Mouse (Mus musculus) embryonic facial prominence, embryonic 15.5 days (tissue): Measurements from ENCODE around the gene Ovgp1. TPM values are rescaled to one million over a fixed set of nuclear protein-coding genes. Genes with fewer than 3 reads are reported as not detected.
A peak's percentile ranks its signal among the peaks of the same experiment; 100 is the strongest.
"Not testable (repeated sequence)": the region's sequence is repeated elsewhere in the genome, so short reads cannot be mapped to it uniquely, and the experiment has no call there.

ENCODE experiments used
- ATAC-seq: fragments of 200-750 bp; cut with Nextera tagmentation; 2 replicates; pipeline ENCODE4 v1.8.0; 2017; ENCODE audit warnings: low read depth, moderate TSS enrichment; ENCODE audit not compliant: insufficient number of reproducible peaks, low FRiP score, low TSS enrichment
- H3K27ac ChIP-seq: fragments of 300-500 bp; sonication (generic); replicated peaks from 2 replicates; pipeline ENCODE4 v1.5.1; 2015; ENCODE audit warnings: mild to moderate bottlenecking, inconsistent platforms
- H3K27me3 ChIP-seq: fragments of 300-500 bp; sonication (generic); 2 replicates; pipeline ENCODE4 v1.6.1; 2015; ENCODE audit warnings: inconsistent platforms
- H3K36me3 ChIP-seq: fragments of 300-500 bp; sonication (generic); 2 replicates; pipeline ENCODE4 v1.6.1; 2015; ENCODE audit warnings: mild to moderate bottlenecking, inconsistent platforms
- H3K4me1 ChIP-seq: fragments of 300-500 bp; sonication (generic); 2 replicates; pipeline ENCODE4 v1.6.1; 2015; ENCODE audit warnings: inconsistent platforms
- H3K4me2 ChIP-seq: fragments of 300-500 bp; sonication (generic); replicated peaks from 2 replicates; pipeline ENCODE4 v1.6.1; 2015; ENCODE audit warnings: mild to moderate bottlenecking, inconsistent platforms
- H3K4me3 ChIP-seq: fragments of 300-500 bp; sonication (generic); replicated peaks from 2 replicates; pipeline ENCODE4 v1.5.1; 2015; ENCODE audit warnings: mild to moderate bottlenecking, inconsistent platforms
- H3K9ac ChIP-seq: fragments of 300-500 bp; sonication (generic); 2 replicates; pipeline ENCODE4 v1.6.1; 2015; ENCODE audit warnings: inconsistent platforms
- H3K9me3 ChIP-seq: fragments of 300-500 bp; sonication (generic); replicated peaks from 2 replicates; pipeline ENCODE4 v1.6.1; 2016; ENCODE audit warnings: inconsistent platforms
- WGBS: fragments of 180-500 bp; shearing (Covaris S2); methylation state at CpG from one replicate; pipeline ENCODE4 v1.1.7; 2015; 5-methylcytosine and 5-hydroxymethylcytosine counted together
- polyA plus RNA-seq: library from polyadenylated mRNA; unstranded; fragments of >200 nt; fragmentation: Nextera tagmentation; extraction: Ambion mirVana; gene quantifications from 2 replicates; pipeline ENCODE4 v1.2.1, GENCODE M21; 2015

Gene Ovgp1
- polyA plus RNA-seq, 1 experiment from 2014 or later: 1.5 TPM

DNA sequence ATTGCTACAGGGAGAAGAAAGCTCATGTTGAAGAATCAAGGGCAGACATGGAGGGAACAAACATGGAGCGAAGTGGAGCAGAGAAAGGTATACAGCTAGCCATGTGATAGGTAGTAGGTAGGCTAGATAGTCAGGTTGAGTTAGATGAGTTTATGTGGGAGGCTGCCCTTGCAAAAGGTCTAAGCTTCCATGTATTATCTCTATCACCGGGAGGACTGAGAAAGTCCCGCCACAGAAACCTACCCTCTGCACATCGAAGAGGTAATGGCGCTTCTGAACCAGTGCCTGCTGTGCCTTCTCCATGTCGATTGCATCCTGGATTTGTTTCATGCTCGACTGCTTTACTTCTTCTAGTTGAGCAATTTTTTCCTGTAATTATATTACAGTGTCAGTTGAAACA is 22.2 kb upstream of the Ovgp1 start:
- H3K36me3 ChIP-seq: peaks cover 56% of the 10 kb centered on the region
- no peak overlapping the region for H3K4me3 ChIP-seq
- H3K4me2 ChIP-seq: no peak overlapping the region
- H3K9ac ChIP-seq: no peak overlapping the region
- H3K27me3 ChIP-seq: no peaks in the 10 kb centered on the region
- H3K27ac ChIP-seq: no peak overlapping the region
- ATAC-seq: no peak
- no peaks in the 10 kb centered on the region for H3K4me1 ChIP-seq
- WGBS: 94% methylated on average over 7 of the region's 7 CpGs
- no peaks in the 10 kb centered on the region for H3K9me3 ChIP-seq

DNA sequence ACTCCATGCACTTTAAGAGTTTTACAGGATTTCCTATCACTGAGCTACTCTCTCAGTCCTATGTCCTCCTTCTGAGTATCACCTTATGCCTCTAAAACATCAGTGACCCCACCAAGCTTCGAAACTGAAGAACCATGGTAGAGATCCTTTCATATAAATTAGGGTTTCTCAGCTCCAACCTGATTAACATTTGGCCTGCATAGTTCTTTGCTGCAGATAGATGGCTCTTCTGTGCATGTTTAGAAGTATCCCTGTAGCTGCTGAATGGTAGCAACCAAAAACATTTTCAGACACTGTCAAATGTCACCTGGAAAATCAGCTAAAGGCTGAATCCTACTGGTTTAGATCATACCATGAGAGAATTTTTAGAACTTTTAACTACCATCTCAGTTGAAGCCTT is 16.3 kb upstream of the Ovgp1 start:
- H3K36me3 ChIP-seq: peaks cover 35% of the 10 kb centered on the region

DNA sequence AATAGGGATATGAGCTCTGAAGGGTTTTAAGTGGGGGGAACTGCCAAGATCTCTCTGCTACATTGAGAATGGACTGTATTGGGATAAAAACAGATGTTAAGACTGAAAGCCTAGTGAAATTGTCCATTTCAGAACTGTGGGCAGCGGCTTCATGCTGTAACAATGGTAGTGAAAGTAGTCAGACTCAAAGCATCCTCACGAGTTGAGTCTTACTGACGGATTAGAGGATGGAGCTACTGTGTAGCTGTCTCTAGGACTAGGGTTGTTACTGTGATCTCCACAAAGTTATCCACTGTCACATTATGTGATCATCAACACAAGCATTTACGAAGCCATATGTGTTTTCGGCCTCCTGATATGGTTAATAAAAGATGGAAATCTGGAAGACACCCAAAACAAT is 15.3 kb upstream of the Ovgp1 start:
- H3K36me3 ChIP-seq: peaks cover 36% of the 10 kb centered on the region
- ATAC-seq: no peak
- H3K9me3 ChIP-seq: no peaks in the 10 kb centered on the region
- H3K9ac ChIP-seq: peak overlapping the region; percentile 97
- WGBS: 39% methylated on average over 5 of the region's 5 CpGs
- peak overlapping the region; percentile 71 for H3K4me2 ChIP-seq
- H3K4me1 ChIP-seq: peaks cover 26% of the 10 kb centered on the region
- H3K27me3 ChIP-seq: no peaks in the 10 kb centered on the region
- no peak overlapping the region for H3K27ac ChIP-seq
- peak overlapping the region; percentile 94 for H3K4me3 ChIP-seq

More for the DNA sequence above, 16.3 kb upstream of the Ovgp1 start:
- Histone ChIP-seq H3K27me3 (no peaks in the 10 kb centered on the region), H3K4me1 (peaks cover 26% of the 10 kb centered on the region), H3K4me2 (no peak overlapping the region), H3K9ac (no peak overlapping the region), H3K27ac (no peak overlapping the region), H3K9me3 (no peaks in the 10 kb centered on the region), H3K4me3 (peak overlapping the region; percentile 94; the same call in 1 of the 2 replicates)
- WGBS: 98% methylated on average over 1 of the region's 1 CpGs
- no peak for ATAC-seq

DNA sequence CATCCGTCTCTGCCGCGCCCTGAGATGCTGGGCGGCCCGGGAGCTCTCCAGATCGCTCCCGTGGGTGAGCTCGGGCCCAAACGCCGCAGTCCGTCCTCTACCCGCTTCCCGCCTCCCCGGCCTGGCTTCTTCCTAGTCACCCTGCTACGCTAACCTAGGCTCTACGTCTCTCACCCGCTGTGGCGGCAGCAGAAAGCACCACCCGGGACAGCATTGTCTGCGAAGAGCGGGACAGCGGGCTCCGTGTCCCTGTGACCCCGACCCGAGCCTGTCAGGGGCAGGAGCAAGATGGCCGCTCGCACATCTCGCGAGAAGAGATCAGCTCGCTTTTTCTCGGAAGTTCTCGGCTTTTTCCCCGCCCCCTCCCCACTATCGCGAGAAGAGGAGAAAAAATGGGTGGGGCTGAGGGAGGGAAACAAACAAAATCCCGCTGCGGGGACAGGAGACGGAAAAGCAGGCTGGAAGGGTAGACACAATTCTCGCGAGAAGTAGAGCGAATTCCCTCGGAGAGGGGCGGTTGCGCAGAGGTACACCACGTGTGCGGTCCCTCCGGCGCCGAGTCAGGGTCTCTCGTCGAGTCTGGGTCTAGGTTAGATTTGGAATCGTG is 14.4 kb upstream of the Ovgp1 start, which contains the start of gene Wdr77:
TSS of gene Wdr77 (plus strand) at position 396 of the 607 bp plus-strand sequence.
- Histone ChIP-seq H3K4me2 (peak within 1 kb of the TSS; percentile 85), H3K27me3 (no peaks in the 10 kb centered on the region), H3K36me3 (peaks cover 39% of the 10 kb centered on the region), H3K9ac (peak within 1 kb of the TSS; percentile 97), H3K4me3 (peak within 1 kb of the TSS; percentile 94), H3K4me1 (peaks cover 26% of the 10 kb centered on the region), H3K27ac (peak within 1 kb of the TSS; percentile 92), H3K9me3 (no peaks in the 10 kb centered on the region)
- under 1% methylated on average over 52 of the region's 52 CpGs for WGBS
- ATAC-seq: peak; percentile 97

DNA sequence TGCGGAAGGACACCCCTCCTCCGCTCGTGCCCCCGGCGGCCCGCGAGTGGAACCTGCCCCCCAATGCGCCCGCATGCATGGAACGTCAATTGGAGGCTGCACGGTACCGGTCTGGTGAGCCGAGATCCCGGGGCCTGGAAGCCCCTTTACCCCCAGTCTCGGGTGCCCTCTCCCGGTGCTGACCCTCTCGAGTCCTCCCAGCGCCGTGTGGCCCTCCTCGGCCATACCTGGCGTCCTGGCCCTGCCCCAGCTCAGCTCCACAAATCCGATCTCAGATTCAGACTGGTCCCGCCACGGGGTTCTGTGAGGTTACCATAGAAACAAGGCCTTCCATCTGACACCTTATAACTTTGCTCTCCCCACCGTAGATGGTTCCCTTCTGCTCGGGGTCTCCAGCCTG is 13.9 kb upstream of the Ovgp1 start:
- no peaks in the 10 kb centered on the region for H3K9me3 ChIP-seq
- H3K4me3 ChIP-seq: peak overlapping the region; percentile 94
- H3K27me3 ChIP-seq: no peaks in the 10 kb centered on the region
- H3K27ac ChIP-seq: peak overlapping the region; percentile 74
- ATAC-seq: peak; percentile 53
- peak overlapping the region; percentile 89 for H3K9ac ChIP-seq
- 0% methylated on average over 26 of the region's 26 CpGs for WGBS
- H3K4me1 ChIP-seq: peaks cover 26% of the 10 kb centered on the region
- peak overlapping the region; percentile 85 for H3K4me2 ChIP-seq
- H3K36me3 ChIP-seq: peaks cover 44% of the 10 kb centered on the region

DNA sequence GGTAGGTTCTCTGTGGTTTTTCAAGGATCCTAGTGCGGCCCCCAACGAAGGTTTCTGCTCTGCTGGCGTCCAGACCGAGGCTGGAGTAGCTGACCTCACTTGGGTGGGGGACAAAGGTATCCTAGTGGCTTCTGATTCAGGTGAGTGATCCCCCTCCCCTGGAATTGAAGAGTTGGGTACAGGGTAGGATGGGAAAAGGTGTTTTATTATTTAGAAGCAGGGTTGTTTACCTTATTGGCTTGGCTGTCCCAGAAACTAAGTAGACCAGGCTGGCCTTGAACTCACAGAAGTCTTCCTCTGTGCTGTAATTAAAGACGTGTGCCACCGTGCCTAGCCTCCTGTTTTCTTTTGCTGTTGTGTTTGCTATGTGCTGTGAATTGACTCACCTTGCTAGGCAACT is 13.5 kb upstream of the Ovgp1 start, which contains the start of gene Atp5f1:
TSS of gene Atp5f1 (minus strand) at position 101 of the 400 bp plus-strand sequence.
- WGBS: 2% methylated on average over 6 of the region's 6 CpGs
- no peak for ATAC-seq
- H3K36me3 ChIP-seq: peaks cover 45% of the 10 kb centered on the region

DNA sequence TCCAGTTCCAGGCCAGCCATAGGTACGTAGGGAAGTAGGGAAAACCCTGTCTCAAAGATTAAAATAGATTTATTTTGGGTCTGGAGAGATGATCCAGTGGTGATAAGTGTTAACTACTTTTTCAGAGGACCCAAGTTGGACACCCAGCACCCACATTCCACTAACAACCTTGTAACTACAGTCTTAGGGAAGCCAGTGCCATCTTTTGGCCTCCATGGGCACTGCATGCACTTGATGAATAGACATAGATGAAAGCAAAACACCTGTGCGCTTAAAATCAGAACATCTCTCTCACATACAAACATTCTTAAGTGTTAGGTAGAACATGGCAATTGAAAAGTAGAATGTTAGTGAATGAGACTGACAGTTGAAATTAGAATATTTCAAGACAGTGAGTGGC is 12.8 kb upstream of the Ovgp1 start:
- H3K4me3 ChIP-seq: peak overlapping the region; percentile 94
- WGBS: 88% methylated on average over 2 of the region's 2 CpGs
- H3K36me3 ChIP-seq: peaks cover 52% of the 10 kb centered on the region
- no peak for ATAC-seq
- peak overlapping the region; percentile 85 for H3K4me2 ChIP-seq
- H3K4me1 ChIP-seq: peaks cover 26% of the 10 kb centered on the region
- no peak overlapping the region for H3K9ac ChIP-seq
- H3K9me3 ChIP-seq: no peaks in the 10 kb centered on the region
- H3K27ac ChIP-seq: no peak overlapping the region
- no peaks in the 10 kb centered on the region for H3K27me3 ChIP-seq

More for the DNA sequence above, 13.5 kb upstream of the Ovgp1 start, which contains the start of gene Atp5f1:
- peak within 1 kb of the TSS; percentile 92 for H3K27ac ChIP-seq
- peaks cover 26% of the 10 kb centered on the region for H3K4me1 ChIP-seq
- no peaks in the 10 kb centered on the region for H3K9me3 ChIP-seq
- no peaks in the 10 kb centered on the region for H3K27me3 ChIP-seq
- peak within 1 kb of the TSS; percentile 85 for H3K4me2 ChIP-seq
- peak within 1 kb of the TSS; percentile 97 for H3K9ac ChIP-seq
- peak within 1 kb of the TSS; percentile 94 for H3K4me3 ChIP-seq

DNA sequence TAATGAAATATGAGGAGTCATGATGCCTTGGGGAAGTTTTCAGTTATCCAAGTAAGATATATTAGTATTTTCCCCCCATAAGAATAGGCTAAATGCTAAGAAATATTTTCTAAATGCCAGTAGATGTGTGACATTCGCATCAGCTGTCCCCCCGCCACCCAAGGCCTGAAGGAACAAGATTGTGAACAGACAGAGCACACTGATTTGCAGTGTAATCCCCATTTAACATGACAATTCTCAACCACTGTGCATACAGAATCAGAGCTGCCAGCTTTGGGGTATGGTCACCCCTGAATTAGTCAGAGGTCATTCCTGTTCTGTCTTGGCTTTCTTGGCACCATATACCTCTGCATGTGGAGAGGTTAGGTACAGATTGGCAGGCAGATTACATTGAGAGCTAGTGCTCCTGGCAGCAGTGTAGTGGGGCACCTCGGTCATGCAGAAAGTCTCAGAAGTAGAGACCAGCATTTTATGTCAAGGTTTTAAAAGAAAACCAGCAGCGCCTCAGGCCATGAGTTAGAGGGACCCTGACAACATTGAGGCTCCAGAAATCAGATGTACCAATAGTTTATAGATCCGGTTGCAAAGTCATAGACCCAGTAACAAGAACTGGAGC is 1.6 kb upstream of the Ovgp1 start:
- 79% methylated on average over 5 of the region's 5 CpGs for WGBS
- Histone ChIP-seq H3K4me1 (no peaks in the 10 kb centered on the region), H3K27me3 (no peaks in the 10 kb centered on the region), H3K4me3 (no peak overlapping the region), H3K9ac (no peak overlapping the region), H3K4me2 (no peak overlapping the region), H3K36me3 (peaks cover 35% of the 10 kb centered on the region), H3K27ac (no peak overlapping the region), H3K9me3 (no peaks in the 10 kb centered on the region)
- no peak for ATAC-seq

DNA sequence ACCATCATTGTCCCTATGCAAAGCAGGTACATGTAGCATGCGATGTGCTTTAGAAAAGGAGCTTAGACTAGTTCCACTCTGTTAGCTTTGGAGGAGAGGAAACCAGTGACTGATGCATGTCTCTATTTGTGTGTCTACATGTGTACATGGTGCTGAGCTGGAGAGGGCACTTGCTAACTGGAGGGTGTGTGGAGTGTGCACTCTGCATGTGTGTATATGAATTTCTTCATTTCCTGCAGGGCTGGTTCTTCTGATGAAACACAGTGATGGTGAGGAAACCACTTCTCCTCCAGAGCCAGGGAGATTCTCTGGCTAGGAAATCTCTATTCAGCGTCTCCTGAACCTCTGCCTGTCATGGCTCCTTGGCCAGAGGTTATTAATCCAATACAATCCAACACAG is 663 bp downstream of the Ovgp1 start:
- H3K9ac ChIP-seq: no peak overlapping the region
- H3K9me3 ChIP-seq: no peaks in the 10 kb centered on the region
- ATAC-seq: no peak
- no peak overlapping the region for H3K27ac ChIP-seq
- H3K4me1 ChIP-seq: no peaks in the 10 kb centered on the region
- H3K27me3 ChIP-seq: no peaks in the 10 kb centered on the region
- peaks cover 14% of the 10 kb centered on the region for H3K36me3 ChIP-seq
- H3K4me3 ChIP-seq: no peak overlapping the region
- no peak overlapping the region for H3K4me2 ChIP-seq
- 82% methylated on average over 2 of the region's 2 CpGs for WGBS

DNA sequence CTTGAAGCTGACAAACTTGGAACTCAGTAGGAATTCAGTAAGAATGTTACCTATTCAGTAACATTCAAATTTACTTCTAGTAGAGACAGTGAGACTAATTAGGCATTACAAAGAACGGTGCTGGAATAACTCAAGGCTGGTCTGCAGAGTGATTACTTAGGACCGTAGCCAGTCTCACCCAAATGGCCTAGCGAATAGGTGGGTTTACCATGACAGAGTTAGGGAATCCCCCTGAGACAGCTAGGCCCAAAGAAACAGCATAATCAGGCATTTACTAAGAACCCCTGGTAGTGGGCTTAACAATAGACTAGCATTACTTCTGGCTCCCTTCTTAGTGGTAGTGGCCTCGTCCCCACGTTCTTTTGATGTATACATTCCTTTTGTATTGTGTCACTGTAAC is 16.1 kb downstream of the Ovgp1 start:
- not testable (repeated sequence) for ATAC-seq, H3K9me3 ChIP-seq, H3K36me3 ChIP-seq, H3K9ac ChIP-seq, H3K27ac ChIP-seq, H3K4me3 ChIP-seq, H3K27me3 ChIP-seq, H3K4me2 ChIP-seq, H3K4me1 ChIP-seq
- WGBS: 47% methylated on average over 5 of the region's 5 CpGs

DNA sequence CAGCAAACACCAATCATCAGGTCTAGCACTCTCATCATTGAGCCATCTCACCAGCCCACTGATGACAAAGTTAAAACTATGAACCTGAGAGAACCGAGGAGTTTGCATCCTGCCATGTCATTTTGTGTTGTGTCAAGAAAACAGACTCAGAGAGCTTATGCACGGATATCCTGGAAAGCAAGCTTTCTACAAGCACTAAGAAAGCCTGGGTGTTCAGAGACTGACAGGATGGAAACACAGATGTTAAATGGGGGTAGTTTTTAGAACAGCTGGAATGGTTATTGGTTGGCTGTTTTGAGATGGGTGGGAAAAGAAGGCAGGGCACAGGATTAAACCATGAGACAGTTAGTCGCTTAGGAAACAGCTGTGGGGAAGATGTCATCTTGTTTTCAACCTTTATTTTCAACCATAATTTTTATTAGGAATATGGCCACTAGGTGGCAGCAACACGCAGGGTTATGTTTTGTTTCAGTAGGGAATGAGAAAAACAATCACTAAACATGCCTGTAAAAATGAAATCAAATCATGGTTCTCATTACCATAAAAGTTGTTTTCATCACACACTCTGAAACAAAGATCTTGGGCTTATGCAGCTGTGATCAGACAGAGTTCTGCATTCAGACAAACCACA is 18.3 kb downstream of the Ovgp1 start:
- WGBS: 15% methylated on average over 4 of the region's 4 CpGs
- ATAC-seq: no peak

More for the DNA sequence above, 18.3 kb downstream of the Ovgp1 start:
- Histone ChIP-seq H3K4me3 (no peak overlapping the region), H3K27me3 (no peaks in the 10 kb centered on the region), H3K36me3 (no peaks in the 10 kb centered on the region), H3K9ac (no peak overlapping the region), H3K27ac (no peak overlapping the region), H3K9me3 (no peaks in the 10 kb centered on the region), H3K4me2 (no peak overlapping the region), H3K4me1 (no peaks in the 10 kb centered on the region; the same call in 1 of the 2 replicates)
